Mouse (Mus musculus): Measurements from ENCODE around the gene Erich4. TPM values are rescaled to one million over a fixed set of nuclear protein-coding genes. Genes with fewer than 3 reads are reported as not detected.

Gene Erich4
- polyA plus RNA-seq, 1 experiment from 2014 or later, result not detected

Other genes starting within 250 kb of the Erich4 start
- not detected in 2 replicates for gene Cnfn, start 246.2 kb downstream of the Erich4 start, polyA plus RNA-seq (2015; fragmentation: Nextera tagmentation; extraction: Ambion mirVana)
- gene Lipe, start 217.2 kb downstream of the Erich4 start, polyA plus RNA-seq (2015; fragmentation: Nextera tagmentation; extraction: Ambion mirVana), result 9.8 and 10.6 TPM in 2 replicates
- gene Cxcl17, start 203.0 kb downstream of the Erich4 start, polyA plus RNA-seq (2015; fragmentation: Nextera tagmentation; extraction: Ambion mirVana), result 0.23 and 0.82 TPM in 2 replicates
- gene Ceacam1, start 138.3 kb downstream of the Erich4 start, polyA plus RNA-seq (2015; fragmentation: Nextera tagmentation; extraction: Ambion mirVana), result 0.88 and 0.96 TPM in 2 replicates
- gene Ceacam2, start 76.0 kb downstream of the Erich4 start, polyA plus RNA-seq (2015; fragmentation: Nextera tagmentation; extraction: Ambion mirVana), result 0.12 and 0.16 TPM in 2 replicates
- gene Dmac2, start 3.5 kb upstream of the Erich4 start, polyA plus RNA-seq (2015; fragmentation: Nextera tagmentation; extraction: Ambion mirVana), result 35.8 and 42.6 TPM in 2 replicates
- gene B3gnt8, start 10.8 kb upstream of the Erich4 start, polyA plus RNA-seq (2015; fragmentation: Nextera tagmentation; extraction: Ambion mirVana), result 1.0 and 1.2 TPM in 2 replicates
- 46.3 and 49.2 TPM in 2 replicates for gene Bckdha, start 43.1 kb upstream of the Erich4 start, polyA plus RNA-seq (2015; fragmentation: Nextera tagmentation; extraction: Ambion mirVana)
- 44.7 and 47.1 TPM in 2 replicates for gene Exosc5, start 43.3 kb upstream of the Erich4 start, polyA plus RNA-seq (2015; fragmentation: Nextera tagmentation; extraction: Ambion mirVana)
- 15.6 and 16.3 TPM in 2 replicates for gene Tmem91, start 59.3 kb upstream of the Erich4 start, polyA plus RNA-seq (2015; fragmentation: Nextera tagmentation; extraction: Ambion mirVana)
- gene B9d2, start 64.9 kb upstream of the Erich4 start, polyA plus RNA-seq (2015; fragmentation: Nextera tagmentation; extraction: Ambion mirVana), result 40.0 and 41.5 TPM in 2 replicates
- 0.85 and 1.2 TPM in 2 replicates for gene Tgfb1, start 71.1 kb upstream of the Erich4 start, polyA plus RNA-seq (2015; fragmentation: Nextera tagmentation; extraction: Ambion mirVana)
- 33.1 and 33.8 TPM in 2 replicates for gene Ccdc97, start 103.2 kb upstream of the Erich4 start, polyA plus RNA-seq (2015; fragmentation: Nextera tagmentation; extraction: Ambion mirVana)
- 49.9 and 50.7 TPM in 2 replicates for gene Hnrnpul1, start 138.9 kb upstream of the Erich4 start, polyA plus RNA-seq (2015; fragmentation: Nextera tagmentation; extraction: Ambion mirVana)
- 21.9 and 22.2 TPM in 2 replicates for gene Axl, start 172.8 kb upstream of the Erich4 start, polyA plus RNA-seq (2015; fragmentation: Nextera tagmentation; extraction: Ambion mirVana)
- gene Cyp2s1, start 201.0 kb upstream of the Erich4 start, polyA plus RNA-seq (2015; fragmentation: Nextera tagmentation; extraction: Ambion mirVana), result 1.4 and 2.1 TPM in 2 replicates

All from hindbrain, embryonic 13.5 days (tissue).